Mouse (Mus musculus) kidney, adult 9 months (tissue): ENCODE results near the gene Rnf135.
"Not testable (repeated sequence)": the region's sequence is repeated elsewhere in the genome, so short reads cannot be mapped to it uniquely, and the experiment has no call there.

Source experiments
- DNase-seq: peaks from one replicate; pipeline ENCODE4 v3.0.0; 2022

The Rnf135 gene

DNA sequence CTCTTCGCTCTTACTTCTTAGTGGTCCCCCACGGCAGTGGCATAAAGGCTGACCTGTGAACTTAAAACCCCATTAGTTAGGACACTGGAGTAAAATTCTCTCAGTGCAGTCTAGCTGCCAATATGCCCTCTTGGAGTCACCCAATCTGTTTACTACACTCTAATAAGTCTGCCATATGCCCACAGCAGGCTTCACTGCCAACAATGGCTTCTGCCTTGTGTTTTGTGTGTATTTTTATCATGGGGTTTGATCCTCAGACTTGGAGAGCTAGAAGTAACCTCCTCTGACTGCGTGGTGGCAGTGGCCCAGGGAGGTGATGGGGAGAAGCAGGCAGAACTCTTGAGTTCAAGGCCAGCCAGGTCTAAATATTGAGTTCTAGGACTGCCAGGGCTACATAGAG, 20.4 kb downstream of the Rnf135 start:
- no peak for DNase-seq

- DNase-seq: no peak
Measured at GRCm38 (mm10) chr11:80204941-80205340, 21.3 kb downstream of the Rnf135 start.

DNA sequence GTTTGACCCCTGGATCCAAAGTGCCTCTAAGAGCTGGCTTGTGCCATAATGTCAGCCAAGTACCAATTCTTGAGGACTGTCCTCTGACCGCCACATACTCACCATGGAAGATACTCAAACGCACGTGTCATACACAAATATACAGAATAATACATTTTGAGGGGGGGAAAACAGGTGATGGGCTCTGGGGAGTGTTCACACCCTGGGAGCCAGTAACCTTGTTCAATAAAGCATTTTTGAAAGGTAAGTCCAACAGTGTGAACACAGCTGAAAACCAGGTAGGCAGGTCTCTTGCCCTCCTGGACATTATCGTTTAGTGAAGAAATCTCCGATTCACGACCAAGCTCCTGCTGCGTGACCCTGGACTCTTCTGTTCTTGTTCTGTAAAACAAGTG, 24.8 kb downstream of the Rnf135 start:
- DNase-seq: no peak

- peak; percentile 98 for DNase-seq
Measured at GRCm38 (mm10) chr11:80208860-80209800, 25.5 kb downstream of the Rnf135 start, which contains the start of gene Rhot1. TSS of gene Rhot1 (plus strand) at chr11:80209019.

DNA sequence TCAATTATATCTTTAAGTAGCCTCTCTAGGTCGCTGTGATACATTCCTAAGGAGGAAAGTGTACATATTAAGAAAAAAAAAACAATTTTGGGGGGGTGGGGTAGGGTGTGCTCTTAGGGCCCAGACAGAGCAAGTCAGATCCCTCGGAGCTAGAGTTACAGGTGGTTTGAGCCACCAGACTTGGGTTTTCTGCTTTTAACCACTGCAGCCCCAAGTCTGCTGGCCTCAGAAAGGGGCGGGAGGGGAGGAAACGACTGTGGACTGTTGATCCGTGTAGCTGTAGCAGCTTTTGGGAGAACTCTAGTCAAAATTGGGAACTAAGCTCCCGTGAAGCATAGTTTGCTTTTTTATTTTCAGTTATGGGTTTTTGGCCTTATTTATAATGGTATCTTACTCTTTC, 26.7 kb downstream of the Rnf135 start:
- no peak for DNase-seq

DNA sequence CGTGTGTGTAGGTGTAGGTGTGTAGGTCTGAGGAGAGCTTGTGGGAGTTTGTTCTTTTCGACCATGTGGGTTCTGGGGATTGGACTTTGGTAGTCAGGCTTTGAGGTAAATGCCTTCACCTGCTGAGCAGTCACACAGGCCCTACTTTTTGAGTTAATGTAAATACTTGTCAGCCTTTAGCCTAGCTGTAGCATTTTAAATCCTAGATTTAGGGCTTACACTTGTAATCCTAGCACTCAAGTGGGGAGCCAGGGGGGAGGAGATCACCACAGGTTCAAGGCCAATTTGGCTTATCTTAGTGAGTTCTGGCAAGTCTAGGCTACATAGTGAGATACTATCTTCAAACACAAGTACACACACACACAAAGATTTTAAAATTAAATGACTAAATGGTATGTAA, 28.6 kb downstream of the Rnf135 start:
- no peak for DNase-seq

- peak; percentile 57 for DNase-seq
Measured at GRCm38 (mm10) chr11:80215291-80215690, 31.6 kb downstream of the Rnf135 start.

- DNase-seq: no peak
Measured at GRCm38 (mm10) chr11:80218657-80219293, 35.1 kb downstream of the Rnf135 start.

DNA sequence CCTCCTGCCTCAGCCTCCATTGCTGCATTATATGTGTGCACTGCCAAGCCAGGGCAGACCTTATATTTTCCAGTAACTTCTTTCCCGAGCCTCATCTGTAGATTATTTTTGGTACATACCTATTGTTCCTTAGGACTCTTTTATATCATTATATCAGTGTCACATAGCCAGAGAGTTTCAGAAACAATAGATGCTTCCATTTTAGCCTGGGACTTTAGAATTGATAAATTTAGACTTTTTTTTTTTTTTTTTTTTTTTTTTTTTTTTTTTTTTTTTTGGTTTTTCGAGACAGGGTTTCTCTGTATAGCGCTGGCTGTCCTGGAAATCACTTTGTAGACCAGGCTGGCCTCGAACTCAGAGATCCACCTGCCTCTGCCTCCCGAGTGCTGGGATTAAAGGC, 46.4 kb downstream of the Rnf135 start:
- not testable (repeated sequence) for DNase-seq

- no peak for DNase-seq
Measured at GRCm38 (mm10) chr11:80237278-80237677, 53.6 kb downstream of the Rnf135 start.

GRCm38 (mm10) chr11:80238306-80238705, 54.7 kb downstream of the Rnf135 start:
- no peak for DNase-seq

DNA sequence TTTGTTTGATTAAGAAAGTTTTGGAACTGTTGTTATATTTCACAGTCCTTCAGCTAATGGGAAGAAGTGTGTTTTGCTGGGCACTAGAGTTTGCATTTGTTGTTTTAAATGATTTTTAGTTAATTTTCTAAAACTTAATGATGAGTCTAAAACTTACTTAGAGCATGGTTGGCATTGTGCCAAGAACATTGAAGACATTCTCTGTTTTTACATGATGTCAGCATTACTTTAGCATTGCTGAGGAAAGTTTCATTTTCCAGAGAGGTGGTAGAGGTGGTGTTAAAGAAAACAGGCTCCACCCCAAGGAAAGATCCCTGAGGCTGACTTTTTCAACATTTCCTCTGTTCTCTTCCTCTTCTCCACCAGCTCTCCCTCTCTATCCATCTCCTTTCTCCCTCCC, 63.4 kb downstream of the Rnf135 start:
- DNase-seq: no peak

GRCm38 (mm10) chr11:80248531-80248930, 64.9 kb downstream of the Rnf135 start:
- DNase-seq: no peak
